Mouse (Mus musculus): ENCODE measurements around the gene Ttc19. TPM values are rescaled to one million over a fixed set of nuclear protein-coding genes. Genes with fewer than 3 reads are reported as not detected.

Ttc19 gene
- polyA plus RNA-seq, 2 experiments: 1.7 to 1.8 TPM

DNA sequence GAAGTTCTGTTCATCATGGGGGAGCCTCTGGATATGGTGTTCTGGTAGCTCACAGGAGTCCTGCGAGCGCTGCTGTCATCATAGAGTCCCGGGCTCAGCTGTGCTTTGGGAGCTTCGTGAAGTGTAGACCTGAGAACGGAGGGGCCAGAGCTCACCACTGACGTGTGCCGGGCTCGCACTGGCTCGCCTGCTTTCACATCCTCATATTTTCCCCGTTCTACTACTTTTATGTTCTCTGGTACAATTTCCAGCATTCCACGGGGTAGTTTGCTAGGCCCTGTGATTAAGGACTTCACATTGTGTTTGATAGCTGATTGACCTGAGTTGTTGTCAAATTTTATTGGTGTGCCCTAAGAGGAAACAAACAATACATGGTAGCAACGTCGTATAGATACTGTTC is 61.7 kb downstream of the Ttc19 start:
- no peaks in the 10 kb centered on the region for H3K27me3 ChIP-seq (ENCODE audit: control insufficient read depth, insufficient read depth, low read length)
- ATAC-seq (ENCODE audit: insufficient read depth) (no peak), DNase-seq (ENCODE audit: low read depth in 3 of 3, low spot score in 3 of 3) (no peak)
- H3K9me3 ChIP-seq (ENCODE audit: control insufficient read depth, low read length): no peaks in the 10 kb centered on the region
- TF ChIP-seq EP300 (IDR thresholded peaks at IDR 0.05; ENCODE audit: low read depth) (no peak), CTCF (IDR thresholded peaks at IDR 0.05; ENCODE audit: low read depth) (no peak)
- H3K36me3 ChIP-seq (replicated peaks; ENCODE audit: control insufficient read depth, insufficient read depth, low read depth): peaks cover 41% of the 10 kb centered on the region
- no peak overlapping the region for H3K4me2 ChIP-seq (ENCODE audit: low read depth)
- WGBS (ENCODE audit: insufficient replicate concordance): 87% methylated on average over 13 of the region's 13 CpGs
- H3K4me3 ChIP-seq (ENCODE audit: insufficient read depth in 1 of 2, low read depth in 2 of 2, low read length in 2 of 2): no peak overlapping the region
- no peak overlapping the region for H3K9ac ChIP-seq (replicated peaks)
- H3K27ac ChIP-seq: no peak overlapping the region
- no peaks in the 10 kb centered on the region for H3K4me1 ChIP-seq (replicated peaks; ENCODE audit: control insufficient read depth in 2 of 2, insufficient read depth in 2 of 2, low read length in 1 of 2)

DNA sequence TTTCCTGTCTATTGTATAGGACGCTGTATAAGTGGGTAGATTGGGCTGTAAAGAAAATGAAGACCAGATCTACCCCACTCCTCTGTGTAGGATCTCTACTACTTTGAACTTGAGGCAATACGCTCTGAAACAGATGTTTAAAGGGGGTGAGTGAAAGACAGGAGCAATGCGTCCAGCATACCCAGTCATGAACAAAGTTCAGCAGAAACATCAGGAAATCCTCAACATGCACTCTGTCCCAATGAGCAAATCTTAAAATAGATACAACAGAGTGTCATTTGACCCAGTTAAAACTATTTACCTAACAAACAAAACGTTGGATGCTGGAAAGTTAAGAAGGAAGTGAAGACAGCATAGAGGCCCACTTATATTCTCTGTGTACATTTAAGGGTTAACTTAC is 70.7 kb downstream of the Ttc19 start:
- DNase-seq (ENCODE audit: low read depth in 3 of 3, low spot score in 3 of 3): no peak
- no peak for TF ChIP-seq CTCF (IDR thresholded peaks at IDR 0.05; ENCODE audit: low read depth)
- no peak for TF ChIP-seq EP300 (IDR thresholded peaks at IDR 0.05; ENCODE audit: low read depth)
- Histone ChIP-seq H3K4me1 (replicated peaks; ENCODE audit: control insufficient read depth in 2 of 2, insufficient read depth in 2 of 2, low read length in 1 of 2) (no peaks in the 10 kb centered on the region), H3K9ac (replicated peaks) (no peak overlapping the region), H3K27ac (no peak overlapping the region), H3K9me3 (ENCODE audit: control insufficient read depth, low read length) (no peaks in the 10 kb centered on the region), H3K36me3 (replicated peaks; ENCODE audit: control insufficient read depth, insufficient read depth, low read depth) (peaks cover 49% of the 10 kb centered on the region), H3K4me3 (ENCODE audit: insufficient read depth in 1 of 2, low read depth in 2 of 2, low read length in 2 of 2) (no peak overlapping the region), H3K4me2 (ENCODE audit: low read depth) (no peak overlapping the region), H3K27me3 (ENCODE audit: control insufficient read depth, insufficient read depth, low read length) (no peaks in the 10 kb centered on the region)
- WGBS (ENCODE audit: insufficient replicate concordance): 65% methylated on average over 4 of the region's 4 CpGs
- ATAC-seq (ENCODE audit: insufficient read depth): no peak

DNA sequence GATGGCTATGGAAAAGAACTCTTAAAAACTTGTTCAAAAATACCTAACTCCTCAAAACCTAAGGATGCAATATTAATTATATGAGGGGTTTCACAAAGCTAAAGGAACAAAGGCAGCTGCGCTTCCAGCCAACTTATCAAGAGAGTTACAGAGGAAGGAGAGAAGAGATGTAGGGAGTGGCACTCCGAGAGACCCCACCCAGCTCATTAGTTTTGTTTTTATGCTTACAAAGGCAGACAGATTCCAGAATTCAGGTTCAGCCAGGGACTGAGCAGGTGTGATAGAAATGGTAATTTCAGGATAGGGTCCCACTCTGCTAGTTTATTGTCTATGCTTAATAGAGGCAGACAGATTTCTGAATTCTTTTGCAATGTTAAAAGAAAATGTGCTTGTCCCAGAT is 73.9 kb downstream of the Ttc19 start:
- Histone ChIP-seq H3K9ac (replicated peaks) (no peak overlapping the region), H3K9me3 (ENCODE audit: control insufficient read depth, low read length) (no peaks in the 10 kb centered on the region), H3K4me3 (ENCODE audit: insufficient read depth in 1 of 2, low read depth in 2 of 2, low read length in 2 of 2) (no peak overlapping the region), H3K4me1 (replicated peaks; ENCODE audit: control insufficient read depth in 2 of 2, insufficient read depth in 2 of 2, low read length in 1 of 2) (no peaks in the 10 kb centered on the region), H3K4me2 (ENCODE audit: low read depth) (no peak overlapping the region), H3K36me3 (replicated peaks; ENCODE audit: control insufficient read depth, insufficient read depth, low read depth) (peaks cover 47% of the 10 kb centered on the region), H3K27ac (no peak overlapping the region), H3K27me3 (ENCODE audit: control insufficient read depth, insufficient read depth, low read length) (no peaks in the 10 kb centered on the region)
- TF ChIP-seq EP300 (IDR thresholded peaks at IDR 0.05; ENCODE audit: low read depth) (no peak), CTCF (IDR thresholded peaks at IDR 0.05; ENCODE audit: low read depth) (no peak)
- WGBS (ENCODE audit: insufficient replicate concordance): 78% methylated on average over 2 of the region's 2 CpGs
- no peak for ATAC-seq (ENCODE audit: insufficient read depth)
- DNase-seq (ENCODE audit: low read depth in 3 of 3, low spot score in 3 of 3): no peak

GRCm38 (mm10) chr11:62366879-62367278 is 85.6 kb downstream of the Ttc19 start:
- Histone ChIP-seq H3K9ac (replicated peaks) (no peak overlapping the region), H3K27me3 (ENCODE audit: control insufficient read depth, insufficient read depth, low read length) (no peaks in the 10 kb centered on the region), H3K4me3 (ENCODE audit: insufficient read depth in 1 of 2, low read depth in 2 of 2, low read length in 2 of 2) (no peak overlapping the region), H3K27ac (no peak overlapping the region), H3K4me2 (ENCODE audit: low read depth) (no peak overlapping the region), H3K4me1 (replicated peaks; ENCODE audit: control insufficient read depth in 2 of 2, insufficient read depth in 2 of 2, low read length in 1 of 2) (no peaks in the 10 kb centered on the region), H3K9me3 (ENCODE audit: control insufficient read depth, low read length) (no peaks in the 10 kb centered on the region), H3K36me3 (replicated peaks; ENCODE audit: control insufficient read depth, insufficient read depth, low read depth) (peaks cover 37% of the 10 kb centered on the region)
- WGBS (ENCODE audit: insufficient replicate concordance): 74% methylated on average over 6 of the region's 6 CpGs
- no peak for TF ChIP-seq CTCF (IDR thresholded peaks at IDR 0.05; ENCODE audit: low read depth)
- TF ChIP-seq EP300 (IDR thresholded peaks at IDR 0.05; ENCODE audit: low read depth): no peak
- ATAC-seq (ENCODE audit: insufficient read depth) (no peak), DNase-seq (ENCODE audit: low read depth in 3 of 3, low spot score in 3 of 3) (no peak)

DNA sequence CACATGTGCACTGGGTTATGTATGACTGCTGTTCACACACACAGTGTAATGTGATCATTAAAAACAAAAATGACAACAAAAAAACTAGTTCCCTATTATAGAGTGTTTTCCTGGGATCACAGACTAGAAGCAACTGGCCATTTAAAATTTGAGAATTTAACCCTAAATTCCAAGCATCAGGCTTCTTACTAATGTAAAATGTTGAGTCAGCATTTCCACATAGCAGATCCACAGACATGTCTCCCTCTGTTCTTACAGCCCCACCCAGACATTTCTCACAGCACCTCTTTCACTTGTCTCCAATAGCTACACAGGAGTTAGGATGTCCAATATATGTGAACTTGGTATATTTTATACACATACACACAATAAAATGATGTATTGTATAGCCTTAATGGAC is 88.7 kb downstream of the Ttc19 start:
- Histone ChIP-seq H3K27ac (no peak overlapping the region), H3K4me1 (replicated peaks; ENCODE audit: control insufficient read depth in 2 of 2, insufficient read depth in 2 of 2, low read length in 1 of 2) (no peaks in the 10 kb centered on the region), H3K27me3 (ENCODE audit: control insufficient read depth, insufficient read depth, low read length) (no peaks in the 10 kb centered on the region), H3K4me2 (ENCODE audit: low read depth) (no peak overlapping the region), H3K36me3 (replicated peaks; ENCODE audit: control insufficient read depth, insufficient read depth, low read depth) (peaks cover 44% of the 10 kb centered on the region), H3K9ac (replicated peaks) (no peak overlapping the region), H3K9me3 (ENCODE audit: control insufficient read depth, low read length) (no peaks in the 10 kb centered on the region), H3K4me3 (ENCODE audit: insufficient read depth in 1 of 2, low read depth in 2 of 2, low read length in 2 of 2) (no peak overlapping the region)
- DNase-seq (ENCODE audit: low read depth in 3 of 3, low spot score in 3 of 3) (no peak), ATAC-seq (ENCODE audit: insufficient read depth) (no peak)
- TF ChIP-seq CTCF (IDR thresholded peaks at IDR 0.05; ENCODE audit: low read depth) (no peak), EP300 (IDR thresholded peaks at IDR 0.05; ENCODE audit: low read depth) (no peak)
